Mouse (Mus musculus): ENCODE data around the gene Tmcc3. TPM values are rescaled to one million over a fixed set of nuclear protein-coding genes. Genes with fewer than 3 reads are reported as not detected.

The Tmcc3 gene
- polyA plus RNA-seq, 1 experiment from 2014 or later: 5.7 TPM

DNA sequence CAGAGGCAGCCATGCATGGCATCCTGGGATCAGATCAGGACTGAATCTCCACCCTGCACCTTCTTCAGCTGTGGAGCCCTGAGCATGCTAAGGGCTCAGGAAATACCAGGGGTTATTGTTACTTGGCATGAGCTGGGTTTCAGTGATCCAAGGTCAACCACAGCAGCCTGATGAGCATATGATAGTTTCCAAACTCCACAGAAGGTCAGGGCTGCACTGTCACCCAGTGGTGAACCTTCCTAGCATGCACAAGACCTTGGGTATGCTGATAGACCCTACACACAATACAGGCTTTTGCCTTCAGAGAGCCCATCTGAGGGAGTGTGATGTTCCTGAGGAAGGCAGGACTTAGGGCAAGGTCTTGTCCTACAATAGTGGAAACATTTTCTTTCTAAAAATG is 82.5 kb downstream of the Tmcc3 start:
- Histone ChIP-seq H3K4me1 (replicated peaks; ENCODE audit: control insufficient read depth, insufficient read depth, low read length) (no peaks in the 10 kb centered on the region), H3K9ac (ENCODE audit: low read depth, low read length) (no peak overlapping the region), H3K9me3 (ENCODE audit: control insufficient read depth, low read length) (no peaks in the 10 kb centered on the region), H3K27me3 (ENCODE audit: control insufficient read depth, insufficient read depth, low read length) (no peaks in the 10 kb centered on the region), H3K4me2 (replicated peaks; ENCODE audit: low read depth, low read length) (no peak overlapping the region), H3K36me3 (ENCODE audit: control insufficient read depth, insufficient read depth, low read length) (no peaks in the 10 kb centered on the region), H3K4me3 (ENCODE audit: low read depth, low read length) (no peak overlapping the region), H3K27ac (ENCODE audit: low read depth, low read length) (no peak overlapping the region)
- no peak for ATAC-seq (ENCODE audit: low FRiP score)
- no peak for DNase-seq (ENCODE audit: low spot score)

DNA sequence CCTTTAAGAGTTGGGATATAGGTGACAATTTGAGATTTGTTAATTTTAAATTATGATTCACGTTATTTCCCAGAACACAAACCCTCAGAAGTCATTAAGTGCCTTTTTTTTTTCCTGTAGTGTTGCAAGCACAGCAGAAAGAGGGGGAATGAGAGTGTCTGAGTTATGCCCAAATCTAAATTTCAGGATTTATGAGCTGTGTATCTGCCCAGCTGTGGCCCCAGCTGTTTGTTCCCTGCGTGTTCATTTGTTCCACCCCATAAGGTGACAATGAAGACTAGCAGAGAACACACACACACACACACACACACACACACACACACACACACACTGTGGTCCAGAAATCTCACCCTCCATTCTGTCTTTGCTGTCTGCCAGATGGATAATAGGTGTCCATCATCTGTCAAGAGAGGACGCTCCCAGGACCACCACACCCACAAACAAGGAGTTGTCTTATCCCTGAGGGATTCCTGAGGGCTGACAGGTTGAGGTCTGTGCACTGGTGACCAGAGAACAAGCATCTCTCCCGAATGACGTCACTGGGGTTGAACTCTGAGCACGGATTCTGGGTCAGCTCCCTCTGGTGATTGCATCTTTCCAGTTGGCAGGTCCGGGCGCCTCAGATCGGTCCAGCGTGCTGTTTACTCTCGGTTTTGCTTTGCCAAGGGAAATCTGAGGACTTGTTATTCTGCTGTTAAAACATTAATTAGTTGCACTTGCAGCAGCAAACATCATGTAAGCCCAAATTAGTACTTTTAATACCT is 86.3 kb downstream of the Tmcc3 start:
- no peaks in the 10 kb centered on the region for H3K4me1 ChIP-seq (replicated peaks; ENCODE audit: control insufficient read depth, insufficient read depth, low read length)
- H3K27ac ChIP-seq (ENCODE audit: low read depth, low read length): no peak overlapping the region

DNA sequence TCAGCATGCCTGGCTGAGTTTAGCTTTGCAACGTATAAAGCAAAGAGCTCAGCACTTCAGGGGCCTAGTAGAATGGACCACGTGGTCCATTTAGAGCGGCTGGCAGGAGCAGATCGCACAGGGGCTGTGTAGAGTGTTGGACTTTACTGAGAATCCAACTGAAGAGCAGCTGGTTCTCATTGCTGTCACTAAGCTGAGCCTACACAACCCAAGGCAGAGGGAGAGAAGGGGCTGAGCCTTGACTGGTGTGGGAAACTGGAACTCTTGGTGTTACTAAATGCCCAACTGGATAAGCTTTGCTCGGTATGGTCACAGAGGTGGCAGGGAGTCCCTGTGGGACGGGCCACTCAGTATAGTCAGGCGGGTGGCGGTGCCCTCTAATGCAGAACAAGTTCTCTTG is 89.1 kb downstream of the Tmcc3 start:
- WGBS: 90% methylated on average over 8 of the region's 8 CpGs
- DNase-seq (ENCODE audit: low spot score) (no peak), ATAC-seq (ENCODE audit: low FRiP score) (no peak)
- Histone ChIP-seq H3K27ac (ENCODE audit: low read depth, low read length) (no peak overlapping the region), H3K4me1 (replicated peaks; ENCODE audit: control insufficient read depth, insufficient read depth, low read length) (no peaks in the 10 kb centered on the region), H3K27me3 (ENCODE audit: control insufficient read depth, insufficient read depth, low read length) (no peaks in the 10 kb centered on the region), H3K4me2 (replicated peaks; ENCODE audit: low read depth, low read length) (no peak overlapping the region), H3K36me3 (ENCODE audit: control insufficient read depth, insufficient read depth, low read length) (no peaks in the 10 kb centered on the region), H3K9ac (ENCODE audit: low read depth, low read length) (no peak overlapping the region), H3K9me3 (ENCODE audit: control insufficient read depth, low read length) (no peaks in the 10 kb centered on the region), H3K4me3 (ENCODE audit: low read depth, low read length) (no peak overlapping the region)

More for the DNA sequence above, 86.3 kb downstream of the Tmcc3 start:
- no peak overlapping the region for H3K9ac ChIP-seq (ENCODE audit: low read depth, low read length)
- ATAC-seq (ENCODE audit: low FRiP score): no peak
- no peaks in the 10 kb centered on the region for H3K27me3 ChIP-seq (ENCODE audit: control insufficient read depth, insufficient read depth, low read length)
- no peak for DNase-seq (ENCODE audit: low spot score)
- H3K4me3 ChIP-seq (ENCODE audit: low read depth, low read length): no peak overlapping the region
- no peak overlapping the region for H3K4me2 ChIP-seq (replicated peaks; ENCODE audit: low read depth, low read length)
- H3K36me3 ChIP-seq (ENCODE audit: control insufficient read depth, insufficient read depth, low read length): no peaks in the 10 kb centered on the region
- WGBS: 77% methylated on average over 11 of the region's 11 CpGs
- H3K9me3 ChIP-seq (ENCODE audit: control insufficient read depth, low read length): no peaks in the 10 kb centered on the region

DNA sequence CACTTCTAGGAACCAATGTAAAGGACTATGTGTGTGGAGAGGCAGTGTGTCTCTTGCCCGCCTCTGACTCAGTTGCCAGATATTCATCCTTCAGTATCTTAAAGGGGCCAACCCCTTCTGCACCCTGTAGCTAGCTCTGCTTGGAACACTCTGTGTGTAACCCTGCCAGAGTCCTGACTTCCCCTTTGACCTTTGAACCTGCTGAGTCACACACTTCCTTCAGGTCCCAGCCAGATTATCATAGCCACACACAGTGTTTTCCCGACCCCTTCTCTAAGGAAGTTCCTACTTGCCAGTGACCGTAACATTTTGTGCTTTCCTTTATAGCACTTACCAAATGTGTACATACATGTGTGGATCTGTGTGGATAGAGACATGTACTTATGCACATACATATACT is 93.7 kb downstream of the Tmcc3 start:
- no peak overlapping the region for H3K27ac ChIP-seq (ENCODE audit: low read depth, low read length)
- H3K4me1 ChIP-seq (replicated peaks; ENCODE audit: control insufficient read depth, insufficient read depth, low read length): no peaks in the 10 kb centered on the region
- H3K27me3 ChIP-seq (ENCODE audit: control insufficient read depth, insufficient read depth, low read length): no peaks in the 10 kb centered on the region
- no peak overlapping the region for H3K9ac ChIP-seq (ENCODE audit: low read depth, low read length)
- no peaks in the 10 kb centered on the region for H3K9me3 ChIP-seq (ENCODE audit: control insufficient read depth, low read length)
- no peak overlapping the region for H3K4me2 ChIP-seq (replicated peaks; ENCODE audit: low read depth, low read length)
- 76% methylated on average over 3 of the region's 3 CpGs for WGBS
- no peaks in the 10 kb centered on the region for H3K36me3 ChIP-seq (ENCODE audit: control insufficient read depth, insufficient read depth, low read length)
- no peak overlapping the region for H3K4me3 ChIP-seq (ENCODE audit: low read depth, low read length)
- DNase-seq (ENCODE audit: low spot score) (no peak), ATAC-seq (ENCODE audit: low FRiP score) (no peak)

DNA sequence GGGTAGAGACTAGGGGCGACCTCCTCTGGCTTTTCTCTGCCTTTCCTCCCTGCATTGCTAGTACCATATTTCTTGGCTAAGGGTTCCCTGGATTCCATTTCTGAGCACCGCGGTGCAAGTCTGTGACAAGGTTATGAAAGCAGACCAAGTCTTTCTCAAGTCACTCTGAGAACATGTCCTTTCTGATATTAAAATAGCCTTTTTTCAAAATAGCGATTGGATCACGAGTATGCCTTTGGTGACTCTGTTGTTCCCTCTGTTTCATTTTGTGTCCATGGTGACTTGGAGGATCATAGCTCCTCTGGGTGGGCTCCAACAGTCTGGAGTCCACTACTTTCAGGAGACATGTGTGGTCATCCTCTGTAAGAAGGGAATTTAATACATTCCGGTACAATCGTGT is 95.1 kb downstream of the Tmcc3 start:
- DNase-seq (ENCODE audit: low spot score) (no peak), ATAC-seq (ENCODE audit: low FRiP score) (no peak)
- H3K27ac ChIP-seq (ENCODE audit: low read depth, low read length): no peak overlapping the region
- no peaks in the 10 kb centered on the region for H3K27me3 ChIP-seq (ENCODE audit: control insufficient read depth, insufficient read depth, low read length)
- no peak overlapping the region for H3K4me2 ChIP-seq (replicated peaks; ENCODE audit: low read depth, low read length)
- 90% methylated on average over 7 of the region's 7 CpGs for WGBS
- H3K9ac ChIP-seq (ENCODE audit: low read depth, low read length): no peak overlapping the region
- H3K4me1 ChIP-seq (replicated peaks; ENCODE audit: control insufficient read depth, insufficient read depth, low read length): no peaks in the 10 kb centered on the region
- no peaks in the 10 kb centered on the region for H3K9me3 ChIP-seq (ENCODE audit: control insufficient read depth, low read length)
- H3K4me3 ChIP-seq (ENCODE audit: low read depth, low read length): no peak overlapping the region
- no peaks in the 10 kb centered on the region for H3K36me3 ChIP-seq (ENCODE audit: control insufficient read depth, insufficient read depth, low read length)

DNA sequence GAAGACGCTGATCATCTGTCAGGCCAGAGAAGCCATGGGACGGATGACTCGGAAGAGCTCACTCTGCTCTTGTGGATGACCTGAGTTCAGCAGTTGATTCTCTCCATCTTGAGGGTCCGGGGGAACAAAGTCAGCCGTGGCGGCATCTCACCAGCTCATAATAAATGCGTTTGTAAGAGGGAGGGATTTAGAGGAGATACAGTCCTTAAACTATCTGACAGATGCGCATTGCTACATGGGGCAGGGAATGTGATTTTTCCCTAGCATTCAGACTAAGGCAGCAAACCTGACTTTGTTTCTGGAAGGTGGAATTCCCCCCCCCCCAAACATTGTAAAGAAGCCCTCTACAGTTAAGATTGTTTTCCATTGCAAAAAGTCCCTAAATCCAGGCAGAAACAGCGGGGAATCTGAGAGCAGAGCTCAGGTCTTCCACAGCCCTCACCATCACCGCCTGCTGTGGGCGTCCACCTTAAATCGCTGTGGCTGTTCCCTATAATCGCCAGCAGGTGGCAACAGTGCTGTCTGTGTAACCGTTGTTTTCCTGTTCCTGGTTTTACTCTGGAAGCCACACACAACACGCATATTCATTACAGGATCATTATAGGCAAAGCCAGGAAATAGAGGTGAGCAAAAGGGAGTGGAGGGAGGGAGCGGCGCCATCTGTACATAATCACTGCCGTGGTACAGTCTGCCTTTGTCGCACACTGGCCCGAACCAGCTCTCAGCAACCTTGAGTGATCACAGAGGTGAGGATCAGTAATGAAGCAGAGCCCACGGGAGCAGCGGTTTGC is 96.8 kb downstream of the Tmcc3 start:
- no peak overlapping the region for H3K27ac ChIP-seq (ENCODE audit: low read depth, low read length)
- ATAC-seq (ENCODE audit: low FRiP score) (peak; percentile 70), DNase-seq (ENCODE audit: low spot score) (peak; percentile 89)
- H3K9ac ChIP-seq (ENCODE audit: low read depth, low read length): 0 out of 2 replicates have a peak overlapping the region, but pooled peaks have one; percentile 11
- H3K4me3 ChIP-seq (ENCODE audit: low read depth, low read length): peak overlapping the region; percentile 19
- H3K4me2 ChIP-seq (replicated peaks; ENCODE audit: low read depth, low read length): peak overlapping the region; percentile 38
- H3K36me3 ChIP-seq (ENCODE audit: control insufficient read depth, insufficient read depth, low read length): no peaks in the 10 kb centered on the region
- 27% methylated on average over 22 of the region's 22 CpGs for WGBS
- no peaks in the 10 kb centered on the region for H3K27me3 ChIP-seq (ENCODE audit: control insufficient read depth, insufficient read depth, low read length)
- H3K9me3 ChIP-seq (ENCODE audit: control insufficient read depth, low read length): no peaks in the 10 kb centered on the region
- 0 out of 2 replicates have a peak, but pooled peaks cover 2% of the 10 kb centered on the region for H3K4me1 ChIP-seq (replicated peaks; ENCODE audit: control insufficient read depth, insufficient read depth, low read length)

DNA sequence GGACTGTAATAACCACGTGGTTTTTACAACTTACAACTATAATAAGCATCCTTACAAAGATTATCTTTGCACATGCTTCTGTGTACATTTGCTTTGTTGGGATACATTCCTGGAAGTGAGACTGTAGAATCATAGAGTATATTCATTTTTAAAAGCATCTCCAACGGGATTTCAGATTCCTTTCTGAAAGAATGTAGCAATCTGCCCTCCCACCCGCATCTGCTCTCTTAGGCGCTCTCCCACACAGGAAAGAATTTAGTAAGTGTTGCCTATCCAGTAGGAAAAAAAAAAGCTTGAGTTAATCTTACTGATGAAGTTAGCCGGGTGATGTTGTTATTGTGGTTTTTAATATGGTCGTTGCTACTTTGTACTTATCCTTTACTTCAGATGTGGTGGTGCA is 97.9 kb downstream of the Tmcc3 start:
- no peaks in the 10 kb centered on the region for H3K9me3 ChIP-seq (ENCODE audit: control insufficient read depth, low read length)
- no peak for DNase-seq (ENCODE audit: low spot score)

DNA sequence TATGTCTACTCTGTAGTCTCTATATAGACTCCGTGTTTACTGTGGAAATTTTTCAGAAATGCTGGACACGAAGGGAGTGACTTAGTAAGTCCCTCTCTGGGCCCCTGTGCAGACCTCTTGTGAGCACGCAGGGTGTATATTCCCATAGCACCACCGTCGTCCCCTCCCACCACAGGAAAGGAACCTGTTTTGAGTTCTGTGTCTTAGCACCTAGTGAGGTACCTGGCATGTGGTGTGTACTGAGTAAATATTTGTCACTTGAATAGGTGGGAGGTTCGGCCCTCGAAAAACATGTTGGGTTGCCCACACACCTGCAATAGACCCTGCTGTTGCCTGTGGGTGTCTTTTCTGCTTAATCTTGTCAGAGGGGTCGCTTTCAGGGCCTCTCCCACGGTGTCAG is 99.8 kb downstream of the Tmcc3 start:
- DNase-seq (ENCODE audit: low spot score): no peak
- no peak overlapping the region for H3K4me2 ChIP-seq (replicated peaks; ENCODE audit: low read depth, low read length)
- no peaks in the 10 kb centered on the region for H3K9me3 ChIP-seq (ENCODE audit: control insufficient read depth, low read length)
- H3K4me3 ChIP-seq (ENCODE audit: low read depth, low read length): no peak overlapping the region
- no peak for ATAC-seq (ENCODE audit: low FRiP score)
- no peak overlapping the region for H3K27ac ChIP-seq (ENCODE audit: low read depth, low read length)
- 86% methylated on average over 9 of the region's 9 CpGs for WGBS
- H3K4me1 ChIP-seq (replicated peaks; ENCODE audit: control insufficient read depth, insufficient read depth, low read length): peaks cover 7% of the 10 kb centered on the region; the same call in 1 of the 2 replicates
- no peaks in the 10 kb centered on the region for H3K27me3 ChIP-seq (ENCODE audit: control insufficient read depth, insufficient read depth, low read length)
- H3K9ac ChIP-seq (ENCODE audit: low read depth, low read length): no peak overlapping the region
- H3K36me3 ChIP-seq (ENCODE audit: control insufficient read depth, insufficient read depth, low read length): no peaks in the 10 kb centered on the region

More for the DNA sequence above, 97.9 kb downstream of the Tmcc3 start:
- no peak overlapping the region for H3K4me3 ChIP-seq (ENCODE audit: low read depth, low read length)
- no peak overlapping the region for H3K4me2 ChIP-seq (replicated peaks; ENCODE audit: low read depth, low read length)
- no peak overlapping the region for H3K9ac ChIP-seq (ENCODE audit: low read depth, low read length)
- 88% methylated on average over 6 of the region's 6 CpGs for WGBS
- H3K27me3 ChIP-seq (ENCODE audit: control insufficient read depth, insufficient read depth, low read length): no peaks in the 10 kb centered on the region
- H3K4me1 ChIP-seq (replicated peaks; ENCODE audit: control insufficient read depth, insufficient read depth, low read length): 0 out of 2 replicates have a peak, but pooled peaks cover 7% of the 10 kb centered on the region
- no peaks in the 10 kb centered on the region for H3K36me3 ChIP-seq (ENCODE audit: control insufficient read depth, insufficient read depth, low read length)
- H3K27ac ChIP-seq (ENCODE audit: low read depth, low read length): no peak overlapping the region
- no peak for ATAC-seq (ENCODE audit: low FRiP score)
